Mouse (Mus musculus) liver, adult 2 months (tissue): ENCODE measurements at regions not wholly inside any gene's neighbourhood (a gene's known extent, or its start where the extent isn't known, plus 50 kb on each side); places are given as distances from the start of the nearest gene placed in this dataset.

Experiments
- CTCF ChIP-seq: fragments of 200-500 bp; IDR thresholded peaks from 2 replicates; pipeline ENCODE4 v1.5.1; 2011; ENCODE audit warnings: low read depth, low read length, control low read depth
- POLR2A ChIP-seq: fragments of 200-500 bp; IDR thresholded peaks from 2 replicates; pipeline ENCODE4 v1.6.1; 2011; ENCODE audit warnings: low read length, control low read depth; ENCODE audit not compliant: insufficient read depth; ENCODE audit errors: extremely low read depth

DNA sequence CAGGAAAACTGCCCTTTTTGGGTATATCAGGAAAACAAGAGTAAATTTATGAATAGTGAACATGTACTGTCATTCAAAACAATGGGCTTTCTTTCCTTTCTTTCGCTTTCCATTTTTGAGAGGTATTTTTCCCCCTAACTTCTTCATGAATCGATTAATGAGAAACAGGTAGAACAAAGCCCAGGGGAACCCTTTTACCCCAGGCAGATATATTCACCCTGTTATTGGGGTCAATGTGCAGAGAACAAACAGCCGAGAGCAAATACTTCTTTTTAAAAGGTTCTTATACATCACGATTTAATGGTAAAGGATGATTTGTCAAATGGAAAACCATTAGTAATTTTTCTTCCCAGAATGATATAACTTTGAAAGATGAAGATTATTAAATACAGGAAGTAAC lies 183.0 kb upstream of the BC052040 start:
- TF ChIP-seq POLR2A (no peak), CTCF (no peak)
